Comparison of ENCODE assay signal across 8 mouse cellular contexts in the genomic region with DNA sequence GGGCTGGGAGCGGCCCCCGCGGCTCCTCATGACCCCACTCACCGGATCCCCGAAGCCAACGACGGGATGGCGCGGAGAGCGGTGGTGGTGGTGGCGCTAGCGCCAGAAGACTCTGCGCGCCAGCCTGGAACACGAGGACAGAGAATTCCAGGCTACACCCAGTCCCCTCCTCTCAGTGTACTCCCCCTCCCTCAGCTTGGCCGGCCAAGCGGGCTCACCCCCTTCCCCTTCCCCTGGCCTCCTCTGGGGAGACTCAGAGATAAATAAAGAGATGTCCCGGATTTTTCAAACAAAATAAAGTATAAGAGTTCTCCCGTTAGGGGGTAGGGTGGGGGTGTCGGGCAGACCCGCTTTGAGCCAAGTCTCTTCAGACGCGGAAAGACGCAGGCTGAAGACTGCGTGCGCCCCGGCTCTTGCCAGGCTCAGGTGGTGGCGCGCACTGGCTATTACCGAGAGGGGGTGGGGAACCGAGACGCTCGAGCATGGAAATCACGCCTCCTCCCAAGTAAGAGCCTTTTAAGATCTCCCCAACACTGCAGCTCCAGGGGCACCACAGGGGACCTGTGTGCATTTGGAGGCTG. TPM values are rescaled to one million over a fixed set of nuclear protein-coding genes. Genes with fewer than 3 reads are reported as not detected.
DNase-seq lines count a peak whose midpoint lies in the region; ATAC-seq lines count a peak whose summit lies in the region.

A gene (minus strand): TSS at position 114 of the 581 bp plus-strand sequence.

- peak within 1 kb of the TSS; percentile 43 for H3K4me3 ChIP-seq in hindbrain, embryonic 16.5 days (ENCODE audit: low read length)
- H3K4me3 ChIP-seq in liver, embryonic 12.5 days, result peak within 1 kb of the TSS; percentile 35

- no peaks in the 10 kb centered on the region for H3K27me3 ChIP-seq in hindbrain, embryonic 16.5 days (replicated peaks; ENCODE audit: control insufficient read depth, insufficient read depth, low read length)
- H3K27me3 ChIP-seq in liver, embryonic 12.5 days (replicated peaks), result peaks cover 54% of the 10 kb centered on the region

- H3K27ac ChIP-seq in hindbrain, embryonic 16.5 days (ENCODE audit: low read depth, low read length), result peak within 1 kb of the TSS; percentile 82
- no peak within 1 kb of the TSS for H3K27ac ChIP-seq in liver, embryonic 12.5 days

- no peaks in the 10 kb centered on the region for H3K36me3 ChIP-seq in hindbrain, embryonic 16.5 days (ENCODE audit: control insufficient read depth, insufficient read depth, low read length)
- H3K36me3 ChIP-seq in liver, embryonic 12.5 days, result no peaks in the 10 kb centered on the region

- no peaks in the 10 kb centered on the region for H3K4me1 ChIP-seq in hindbrain, embryonic 16.5 days (ENCODE audit: control insufficient read depth, insufficient read depth, low read depth, low read length)
- no peaks in the 10 kb centered on the region for H3K4me1 ChIP-seq in liver, embryonic 12.5 days

- peak within 1 kb of the TSS; percentile 70 for H3K4me2 ChIP-seq in hindbrain, embryonic 16.5 days (ENCODE audit: low read length)
- H3K4me2 ChIP-seq in liver, embryonic 12.5 days, result peak within 1 kb of the TSS; percentile 59

- H3K9me3 ChIP-seq in hindbrain, embryonic 16.5 days (ENCODE audit: control insufficient read depth, low read length), result no peaks in the 10 kb centered on the region
- H3K9me3 ChIP-seq in liver, embryonic 12.5 days (replicated peaks), result no peaks in the 10 kb centered on the region

- DNase-seq in adrenal gland, adult (ENCODE audit: inconsistent age in 2 of 2, low spot score in 1 of 2), result peak; percentile 2 to 30
- DNase-seq in adrenal gland, postnatal 36 days, result no peak
- DNase-seq in urinary bladder, adult 2 months (ENCODE audit: low spot score), result peak; percentile 23
- no peak for DNase-seq in urinary bladder, postnatal 14 days (ENCODE audit: low spot score)
- peak; percentile 34 for DNase-seq in right cerebral cortex, postnatal 4 days
- no peak for DNase-seq in adrenal gland, postnatal 14 days

- 25% methylated on average over 28 of the region's 34 CpGs for WGBS in hindbrain, embryonic 16.5 days
- WGBS in liver, embryonic 12.5 days (ENCODE audit: insufficient replicate concordance), result 8% methylated on average over 33 of the region's 34 CpGs

- ATAC-seq in hindbrain, embryonic 16.5 days, result peak; percentile 84
- ATAC-seq in liver, embryonic 12.5 days, result no peak

- peak within 1 kb of the TSS; percentile 71 for H3K9ac ChIP-seq in hindbrain, embryonic 16.5 days (ENCODE audit: low read depth, low read length)
- H3K9ac ChIP-seq in liver, embryonic 12.5 days, result no peak within 1 kb of the TSS

RNA-seq across cellular contexts. Expression of the gene that starts here (rescaled TPM):
- under 1 TPM in 1 of 2 experiments, not detected in 1; 0.26 TPM for total RNA-seq in adrenal gland, postnatal 36 days (2021)
- polyA plus RNA-seq in urinary bladder, adult 2 months (2012; rRNA removed), result 2.5 and 4.0 TPM in 2 replicates
- 12.6 and 13.9 TPM in 2 replicates for polyA plus RNA-seq in hindbrain, embryonic 16.5 days (2015; fragmentation: Nextera tagmentation; extraction: Ambion mirVana)
- 0.35 and 0.45 TPM in 2 replicates for polyA plus RNA-seq in liver, embryonic 12.5 days (2016; fragmentation: Nextera tagmentation; extraction: Ambion mirVana)
- 0.15 and 0.68 TPM in 2 replicates for total RNA-seq in adrenal gland, postnatal 14 days (2021)

Comparison
In these comparisons a context has a peak if more than half of its experiments do, and no peak if none do; other contexts are left out.
1. DNase-seq: peak in adrenal gland, adult (2 of 2), urinary bladder, adult 2 months (single experiment) and right cerebral cortex, postnatal 4 days (single experiment); none in adrenal gland, postnatal 36 days (0 of 2), urinary bladder, postnatal 14 days (single experiment) and adrenal gland, postnatal 14 days (single experiment).